Mouse (Mus musculus) kidney, adult 2 months (tissue): ENCODE data around the gene Rin3.

Experiments
- CTCF ChIP-seq: fragments of 200-500 bp; conservative IDR thresholded peaks from 2 replicates; pipeline ENCODE4 v1.5.1; 2011; ENCODE audit warnings: low read depth, mild to moderate bottlenecking, control low read depth, low read length, moderate library complexity, mixed read lengths; ENCODE audit not compliant: insufficient read depth, insufficient read length
- POLR2A ChIP-seq: fragments of 200-500 bp; IDR thresholded peaks from one replicate; pipeline ENCODE4 v1.6.1; 2011; ENCODE audit warnings: low read depth, low read length, control low read depth

- no peak for TF ChIP-seq CTCF
- no peak for TF ChIP-seq POLR2A
These were observed 36.6 kb upstream of the Rin3 start for GRCm38 (mm10) chr12:102246226-102246625.
